Mouse (Mus musculus): ENCODE measurements around the gene Mrm2. TPM values are rescaled to one million over a fixed set of nuclear protein-coding genes. Genes with fewer than 3 reads are reported as not detected.

The Mrm2 gene
- polyA plus RNA-seq (2017; shearing (Covaris generic)): 1.0 TPM

DNA sequence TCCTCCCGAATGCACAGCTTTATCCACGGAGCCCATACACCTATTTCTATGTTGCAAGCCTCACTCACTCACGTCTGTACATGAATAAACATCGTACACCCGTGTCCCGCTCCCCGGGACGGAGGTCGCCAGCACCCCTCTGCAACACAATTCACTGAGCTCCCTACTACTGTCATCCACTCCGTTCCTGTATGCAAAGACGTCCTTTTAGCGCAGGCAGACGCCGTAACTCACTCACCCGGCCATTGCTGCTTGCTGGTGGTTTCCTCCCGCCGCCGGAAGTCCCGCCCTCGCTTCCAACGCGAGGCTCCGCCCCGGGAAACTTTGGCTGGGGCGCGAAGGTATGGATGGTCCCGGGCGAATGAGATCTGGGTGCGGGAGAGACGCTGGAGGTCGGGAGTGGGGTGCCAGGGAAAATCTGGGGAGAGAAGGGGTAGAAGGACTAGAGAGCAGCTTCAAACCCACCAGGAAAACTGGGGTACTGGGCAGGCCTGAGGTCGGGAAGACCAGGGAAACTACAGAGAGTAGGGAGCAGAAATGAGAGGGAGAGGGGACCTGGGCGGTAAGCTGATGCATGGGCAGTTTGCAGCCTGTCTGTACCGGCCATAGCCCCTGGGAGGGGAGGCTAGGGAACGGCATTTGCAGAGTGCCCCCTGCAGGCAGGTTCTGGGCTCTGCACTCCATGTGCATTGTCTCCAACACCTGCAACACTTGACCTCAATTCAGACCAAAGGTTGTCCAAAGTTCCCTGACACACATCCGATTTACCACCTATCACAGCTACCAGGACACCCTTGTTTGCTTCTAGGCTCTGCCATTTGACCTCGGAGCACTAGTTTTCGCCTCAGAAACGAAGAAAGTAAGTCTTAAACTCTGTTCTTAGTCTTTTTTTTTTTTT, at the start of gene Mrm2:
Mrm2 (minus strand) TSS at position 284 of the 898 bp plus-strand sequence.

DNA sequence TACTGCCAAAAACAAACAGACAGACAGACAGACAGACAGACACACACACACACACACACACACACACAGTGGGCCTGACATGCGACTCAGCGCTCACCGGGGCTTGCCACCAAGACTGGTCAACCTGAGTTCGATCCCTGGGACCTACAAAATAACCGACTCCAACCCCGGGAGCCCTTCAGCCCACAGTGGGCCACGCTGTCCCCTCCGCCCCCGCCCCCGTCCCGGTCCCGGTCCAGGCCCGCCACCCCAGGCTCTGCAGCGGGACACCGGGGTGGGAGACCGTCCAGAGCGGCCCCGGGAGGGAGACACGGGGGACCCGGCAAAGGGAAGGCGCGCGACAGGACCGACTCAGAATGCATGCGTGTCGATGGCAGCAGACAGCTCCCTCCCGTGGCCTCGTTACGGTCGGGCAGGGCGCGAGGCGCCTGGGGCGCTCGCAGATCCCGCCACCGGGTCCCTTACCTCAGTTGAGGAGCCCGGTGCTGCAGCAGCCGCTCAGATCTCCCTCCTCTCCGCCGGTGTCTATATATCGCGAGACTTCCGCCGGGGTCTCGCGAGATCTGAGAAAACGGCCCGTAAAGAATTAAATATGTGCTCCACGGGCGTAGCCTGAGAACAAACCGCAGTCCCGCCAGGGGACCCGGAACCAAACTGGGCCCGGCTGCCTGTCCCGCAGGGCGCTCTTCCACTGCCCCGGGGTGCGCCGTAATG, 10.5 kb downstream of the Mrm2 start, which contains the start of the genes Mad1l1 and Nudt1:
Mad1l1 (minus strand) TSS at position 511 of the 714 bp plus-strand sequence.
Nudt1 (plus strand) TSS at position 615 of the 714 bp plus-strand sequence.

Other genes starting within 250 kb of the Mrm2 start
- gene Mad1l1, start 10.3 kb downstream of the Mrm2 start, polyA plus RNA-seq (2017; shearing (Covaris generic)): 20.3 TPM
- 9.9 TPM for gene Nudt1, start 10.2 kb downstream of the Mrm2 start, polyA plus RNA-seq (2017; shearing (Covaris generic))
- 2.6 TPM for gene Snx8, start 57.4 kb upstream of the Mrm2 start, polyA plus RNA-seq (2017; shearing (Covaris generic))
- gene Eif3b, start 87.4 kb upstream of the Mrm2 start, polyA plus RNA-seq (2017; shearing (Covaris generic)): 152 TPM
- gene Gm4869, start 113.7 kb upstream of the Mrm2 start, polyA plus RNA-seq (2017; shearing (Covaris generic)): not detected
- 9.3 TPM for gene Chst12, start 173.7 kb upstream of the Mrm2 start, polyA plus RNA-seq (2017; shearing (Covaris generic))
- 1.1 TPM for gene Grifin, start 233.2 kb upstream of the Mrm2 start, polyA plus RNA-seq (2017; shearing (Covaris generic))

Measured in effector memory CD4-positive, alpha-beta T cell, adult 5 months (primary cell).